Mouse (Mus musculus) ES-Bruce4 (cell line): ENCODE measurements at regions not wholly inside any gene's neighbourhood (a gene's known extent, or its start where the extent isn't known, plus 50 kb on each side); places are given as distances from the start of the nearest gene placed in this dataset.
A peak's percentile ranks its signal among the peaks of the same experiment; 100 is the strongest.

ENCODE experiments used
- H3K27ac ChIP-seq: 2 replicates; pipeline ENCODE4 v1.5.1; 2012; ENCODE audit warnings: low read length, inconsistent platforms; ENCODE audit not compliant: insufficient read depth
- H3K27me3 ChIP-seq: 2 replicates; pipeline ENCODE4 v1.6.1; 2012; ENCODE audit warnings: mild to moderate bottlenecking, low read length, inconsistent platforms; ENCODE audit not compliant: control insufficient read depth, poor library complexity, insufficient read depth, severe bottlenecking
- H3K36me3 ChIP-seq: 2 replicates; pipeline ENCODE4 v1.6.1; 2012; ENCODE audit warnings: inconsistent platforms, mild to moderate bottlenecking, low read length, moderate library complexity; ENCODE audit not compliant: control insufficient read depth, poor library complexity, insufficient read depth, severe bottlenecking
- H3K4me1 ChIP-seq: one replicate; pipeline ENCODE4 v1.8.1; 2011; ENCODE audit warnings: low read length; ENCODE audit not compliant: control insufficient read depth, insufficient read depth
- H3K4me3 ChIP-seq: 2 replicates; pipeline ENCODE4 v1.5.1; 2011; ENCODE audit warnings: low read depth, mild to moderate bottlenecking, low read length
- H3K9ac ChIP-seq: 2 replicates; pipeline ENCODE4 v1.6.1; 2012; ENCODE audit warnings: low read depth, mild to moderate bottlenecking, inconsistent platforms; ENCODE audit not compliant: poor library complexity, severe bottlenecking
- H3K9me3 ChIP-seq: replicated peaks from 2 replicates; pipeline ENCODE4 v1.6.1; 2012; ENCODE audit warnings: mild to moderate bottlenecking, low read length, inconsistent platforms; ENCODE audit not compliant: control insufficient read depth, poor library complexity, insufficient read depth, severe bottlenecking
- CTCF ChIP-seq: IDR thresholded peaks from one replicate; pipeline ENCODE4 v1.8.1; 2011; ENCODE audit warnings: low read depth, low read length
- EP300 ChIP-seq: IDR thresholded peaks from 2 replicates; pipeline ENCODE4 v1.6.1; 2011; ENCODE audit warnings: low read depth, low read length; ENCODE audit not compliant: insufficient read depth
- POLR2A ChIP-seq: IDR thresholded peaks from one replicate; pipeline ENCODE4 v1.8.1; 2011; ENCODE audit warnings: low read length; ENCODE audit not compliant: insufficient read depth

- peak overlapping the region; percentile 91 for H3K9ac ChIP-seq
- no peaks in the 10 kb centered on the region for H3K9me3 ChIP-seq
- peak overlapping the region; percentile 67 for H3K27ac ChIP-seq
- TF ChIP-seq CTCF (no peak), EP300 (no peak), POLR2A (no peak)
- no peaks in the 10 kb centered on the region for H3K4me1 ChIP-seq
- peak overlapping the region; percentile 8 for H3K4me3 ChIP-seq
- H3K36me3 ChIP-seq: peaks cover 75% of the 10 kb centered on the region
- H3K27me3 ChIP-seq: no peaks in the 10 kb centered on the region
Measured at GRCm38 (mm10) chr13:97487746-97488473, 247.0 kb downstream of the Enc1 start.

DNA sequence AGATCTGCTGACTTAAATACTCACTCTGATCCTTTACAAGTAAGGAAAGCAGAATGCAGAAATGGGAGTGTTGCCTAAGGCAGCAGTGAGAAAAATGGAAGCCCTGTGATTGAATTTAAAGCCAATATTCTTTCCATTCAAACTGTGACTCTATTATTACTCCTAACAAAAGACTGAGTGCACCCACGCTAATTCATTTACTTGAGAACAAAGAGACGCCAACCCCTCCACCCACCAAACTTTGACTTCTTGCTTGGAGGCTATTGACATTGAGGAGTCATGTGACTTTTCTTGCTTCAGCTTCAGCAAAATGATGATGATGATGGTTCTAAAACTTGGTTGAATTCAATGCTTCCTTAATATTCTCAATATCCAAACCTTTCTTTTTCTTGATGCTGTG lies 245.6 kb downstream of the Enc1 start:
- H3K27me3 ChIP-seq: no peaks in the 10 kb centered on the region
- no peaks in the 10 kb centered on the region for H3K4me1 ChIP-seq
- H3K27ac ChIP-seq: peak overlapping the region; percentile 93
- H3K4me3 ChIP-seq: peak overlapping the region; percentile 26
- no peak for TF ChIP-seq POLR2A
- TF ChIP-seq EP300: no peak
- no peak for TF ChIP-seq CTCF
- peaks cover 69% of the 10 kb centered on the region for H3K36me3 ChIP-seq
- peak overlapping the region; percentile 91 for H3K9ac ChIP-seq
- no peaks in the 10 kb centered on the region for H3K9me3 ChIP-seq

GRCm38 (mm10) chr13:97485886-97486285 lies 245.0 kb downstream of the Enc1 start:
- TF ChIP-seq POLR2A (no peak), EP300 (no peak), CTCF (no peak)
- H3K4me1 ChIP-seq: no peaks in the 10 kb centered on the region
- H3K27ac ChIP-seq: peak overlapping the region; percentile 93
- H3K9ac ChIP-seq: peak overlapping the region; percentile 91
- H3K27me3 ChIP-seq: no peaks in the 10 kb centered on the region
- no peaks in the 10 kb centered on the region for H3K9me3 ChIP-seq
- H3K4me3 ChIP-seq: peak overlapping the region; percentile 92
- H3K36me3 ChIP-seq: peaks cover 66% of the 10 kb centered on the region

GRCm38 (mm10) chr13:97484808-97485545 lies 244.1 kb downstream of the Enc1 start:
- H3K4me1 ChIP-seq: peaks cover 1% of the 10 kb centered on the region
- no peaks in the 10 kb centered on the region for H3K27me3 ChIP-seq
- peak overlapping the region; percentile 92 for H3K4me3 ChIP-seq
- H3K9me3 ChIP-seq: no peaks in the 10 kb centered on the region
- H3K9ac ChIP-seq: peak overlapping the region; percentile 91
- TF ChIP-seq EP300 (0 out of 2 replicates have a peak, but pooled peaks have one; percentile 42), POLR2A (no peak)
- peak overlapping the region; percentile 93 for H3K27ac ChIP-seq
- peaks cover 63% of the 10 kb centered on the region for H3K36me3 ChIP-seq

DNA sequence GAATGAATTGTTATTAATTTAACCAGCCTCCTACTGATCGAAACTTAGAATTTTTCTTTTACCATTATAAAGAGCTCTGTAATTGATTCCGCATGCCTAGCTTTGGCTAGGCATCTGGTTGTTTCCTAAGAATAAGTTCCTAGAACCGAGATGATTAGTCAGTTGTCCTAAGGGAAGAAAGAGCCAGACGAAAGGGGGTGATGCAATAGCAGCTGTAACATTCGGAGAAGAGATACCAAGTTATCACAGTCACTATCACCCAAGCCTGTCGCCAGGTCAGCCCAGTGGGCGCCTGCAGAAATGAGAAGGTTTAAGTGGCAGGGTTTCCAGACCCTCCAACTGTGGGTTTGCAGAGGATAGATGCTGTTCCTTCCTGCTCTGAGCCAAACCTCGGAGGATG lies 242.8 kb downstream of the Enc1 start:
- H3K9ac ChIP-seq: peak overlapping the region; percentile 91
- no peaks in the 10 kb centered on the region for H3K9me3 ChIP-seq
- H3K36me3 ChIP-seq: peaks cover 55% of the 10 kb centered on the region
- no peaks in the 10 kb centered on the region for H3K27me3 ChIP-seq
- TF ChIP-seq POLR2A (no peak), CTCF (no peak), EP300 (no peak)
- peaks cover 1% of the 10 kb centered on the region for H3K4me1 ChIP-seq
- H3K27ac ChIP-seq: peak overlapping the region; percentile 87
- peak overlapping the region; percentile 84 for H3K4me3 ChIP-seq

- Histone ChIP-seq H3K27ac (peak overlapping the region; percentile 55), H3K27me3 (no peaks in the 10 kb centered on the region), H3K36me3 (peaks cover 52% of the 10 kb centered on the region), H3K9me3 (no peaks in the 10 kb centered on the region), H3K9ac (peak overlapping the region; percentile 91), H3K4me3 (peak overlapping the region; percentile 87), H3K4me1 (peaks cover 1% of the 10 kb centered on the region)
- no peak for TF ChIP-seq CTCF
- peak; percentile 86 for TF ChIP-seq POLR2A
Measured at GRCm38 (mm10) chr13:97482439-97482946, 241.6 kb downstream of the Enc1 start.
